Mouse (Mus musculus) ovary, postnatal 14 days (tissue): ENCODE results near the gene Phlda2.
"Not testable (repeated sequence)": the region's sequence is repeated elsewhere in the genome, so short reads cannot be mapped to it uniquely, and the experiment has no call there.

Source experiments
- DNase-seq: peaks from one replicate; pipeline ENCODE4 v3.0.0; 2022; ENCODE audit warnings: low spot score

Gene Phlda2

GRCm38 (mm10) chr7:143502418-143503200, at the start of gene Phlda2:
Phlda2 (minus strand) TSS chr7:143503150.
- no peak for DNase-seq

- DNase-seq = no peak
Measured at GRCm38 (mm10) chr7:143549588-143550220, 46.8 kb upstream of the Phlda2 start.

- peak; percentile 99 for DNase-seq
Measured at GRCm38 (mm10) chr7:143548976-143549457, 46.1 kb upstream of the Phlda2 start, which contains the start of gene Nap1l4. Nap1l4 (minus strand) TSS chr7:143549106.

GRCm38 (mm10) chr7:143548231-143548961, 45.4 kb upstream of the Phlda2 start:
- no peak for DNase-seq

GRCm38 (mm10) chr7:143546554-143546953, 43.6 kb upstream of the Phlda2 start:
- no peak for DNase-seq

- DNase-seq = no peak
Measured at GRCm38 (mm10) chr7:143544368-143544767, 41.4 kb upstream of the Phlda2 start.

GRCm38 (mm10) chr7:143538671-143539070, 35.7 kb upstream of the Phlda2 start:
- no peak for DNase-seq

- DNase-seq = not testable (repeated sequence)
Measured at GRCm38 (mm10) chr7:143538229-143538628, 35.3 kb upstream of the Phlda2 start.

GRCm38 (mm10) chr7:143536251-143536650, 33.3 kb upstream of the Phlda2 start:
- no peak for DNase-seq

GRCm38 (mm10) chr7:143533284-143533683, 30.3 kb upstream of the Phlda2 start:
- DNase-seq = no peak

- no peak for DNase-seq
Measured at GRCm38 (mm10) chr7:143532410-143532809, 29.5 kb upstream of the Phlda2 start.

GRCm38 (mm10) chr7:143519333-143519732, 16.4 kb upstream of the Phlda2 start:
- DNase-seq = no peak

- no peak for DNase-seq
Measured at GRCm38 (mm10) chr7:143514416-143514768, 11.4 kb upstream of the Phlda2 start.

- no peak for DNase-seq
Measured at GRCm38 (mm10) chr7:143513763-143514415, 10.9 kb upstream of the Phlda2 start.

- DNase-seq = no peak
Measured at GRCm38 (mm10) chr7:143511335-143511712, 8.4 kb upstream of the Phlda2 start.

- no peak for DNase-seq
Measured at GRCm38 (mm10) chr7:143510593-143511334, 7.8 kb upstream of the Phlda2 start.

GRCm38 (mm10) chr7:143509566-143509965, 6.6 kb upstream of the Phlda2 start:
- no peak for DNase-seq

GRCm38 (mm10) chr7:143506675-143507074, 3.7 kb upstream of the Phlda2 start:
- DNase-seq = peak; percentile 33

- DNase-seq = no peak
Measured at GRCm38 (mm10) chr7:143506271-143506670, 3.3 kb upstream of the Phlda2 start.

GRCm38 (mm10) chr7:143505823-143506222, 2.9 kb upstream of the Phlda2 start:
- DNase-seq = peak; percentile 82

- no peak for DNase-seq
Measured at GRCm38 (mm10) chr7:143505411-143505810, 2.5 kb upstream of the Phlda2 start.
